Mouse (Mus musculus) ovary, postnatal 10 days (tissue): ENCODE measurements at regions not wholly inside any gene's neighbourhood (a gene's known extent, or its start where the extent isn't known, plus 50 kb on each side); places are given as distances from the start of the nearest gene placed in this dataset.
A peak's percentile ranks its signal among the peaks of the same experiment; 100 is the strongest.
"Not testable (repeated sequence)": the region's sequence is repeated elsewhere in the genome, so short reads cannot be mapped to it uniquely, and the experiment has no call there.

Experiments used
- DNase-seq: peaks from one replicate; pipeline ENCODE4 v3.0.0; 2022; ENCODE audit warnings: low spot score

GRCm38 (mm10) chr8:20812164-20812872 lies 80.2 kb upstream of the Defb33 start:
- peak; percentile 2 for DNase-seq

- peak; percentile 30 for DNase-seq
Measured at GRCm38 (mm10) chr8:20813493-20813892, 79.0 kb upstream of the Defb33 start.

GRCm38 (mm10) chr8:20822434-20822833 lies 70.0 kb upstream of the Defb33 start:
- DNase-seq: peak; percentile 49

GRCm38 (mm10) chr8:20823219-20823618 lies 69.2 kb upstream of the Defb33 start:
- DNase-seq: peak; percentile 1

GRCm38 (mm10) chr8:20839481-20839880 lies 53.0 kb upstream of the Defb33 start:
- not testable (repeated sequence) for DNase-seq
